Mouse (Mus musculus): ENCODE results near the gene Acot7. TPM values are rescaled to one million over a fixed set of nuclear protein-coding genes. Genes with fewer than 3 reads are reported as not detected.

Gene Acot7
- polyA plus RNA-seq, 1 experiment, result 167 TPM

DNA sequence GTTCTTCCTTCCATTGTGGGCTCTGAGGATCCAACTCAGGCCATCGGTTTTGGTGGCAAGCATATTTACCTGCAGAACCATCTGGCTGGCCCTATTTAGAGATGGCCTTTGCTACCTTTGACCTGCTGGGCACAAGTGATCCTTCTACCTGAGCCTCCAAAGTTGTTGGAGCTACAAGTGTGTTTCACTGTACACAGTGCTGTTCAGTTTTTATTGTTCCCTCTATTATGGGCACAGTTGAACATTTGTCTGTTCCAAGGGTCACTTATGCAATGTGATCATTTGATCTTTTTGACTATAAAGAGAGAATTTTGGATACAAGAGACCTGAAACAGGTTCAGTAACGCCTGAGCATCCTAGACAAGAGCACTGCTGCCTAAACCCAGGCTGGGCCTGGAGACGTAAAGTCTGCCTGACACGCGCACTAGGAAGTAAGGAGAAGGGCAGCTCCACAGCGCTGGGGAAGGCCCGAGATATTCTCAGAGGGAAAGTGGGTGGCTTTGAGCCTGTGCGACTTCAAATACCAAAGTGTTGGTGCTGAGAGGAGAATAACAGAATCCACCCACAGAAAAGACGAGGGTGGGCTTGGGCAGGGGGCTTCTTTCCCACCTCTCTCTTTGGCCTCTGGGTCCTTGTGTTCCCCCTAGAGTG lies 65.4 kb downstream of the Acot7 start:
- Histone ChIP-seq H3K4me2 (ENCODE audit: low read depth) (no peak overlapping the region), H3K4me3 (no peak overlapping the region), H3K36me3 (ENCODE audit: control insufficient read depth, insufficient read depth) (peaks cover 9% of the 10 kb centered on the region), H3ac (ENCODE audit: control insufficient read depth, insufficient read length) (no peak overlapping the region), H3K79me2 (ENCODE audit: control insufficient read depth, insufficient read depth) (no peaks in the 10 kb centered on the region), H3K27me3 (ENCODE audit: control insufficient read depth, insufficient read depth, insufficient read length) (no peaks in the 10 kb centered on the region)
- no peak for TF ChIP-seq MYOD1 (IDR thresholded peaks at IDR 0.05; ENCODE audit: control insufficient read depth in 1 of 3, insufficient read length in 2 of 3, low read depth in 2 of 3)

DNA sequence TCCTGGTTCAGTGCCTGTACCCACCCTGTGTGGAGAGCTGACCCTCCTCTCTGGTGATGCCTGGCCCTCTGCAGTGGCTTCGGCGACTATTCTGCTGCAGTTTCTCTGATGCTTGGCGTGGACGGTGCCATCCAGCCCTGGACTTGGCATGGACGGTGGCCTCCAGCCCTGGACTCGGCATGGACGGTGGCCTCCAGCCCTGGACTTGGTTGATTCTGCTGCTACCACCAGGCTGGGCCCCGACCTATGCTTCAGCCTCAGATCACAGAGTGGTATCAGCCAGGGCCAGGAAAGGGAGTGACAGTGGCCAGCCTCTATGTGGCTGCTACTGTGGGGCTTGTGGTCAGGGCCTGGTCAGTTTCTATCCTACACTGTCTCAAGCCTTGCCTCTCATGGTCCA lies 66.0 kb downstream of the Acot7 start:
- peaks cover 8% of the 10 kb centered on the region for H3K36me3 ChIP-seq (ENCODE audit: control insufficient read depth, insufficient read depth)
- no peak overlapping the region for H3K4me2 ChIP-seq (ENCODE audit: low read depth)
- no peak for TF ChIP-seq TCF3 (IDR thresholded peaks at IDR 0.05; ENCODE audit: insufficient read length, low read depth)
- no peak for TF ChIP-seq POLR2A (IDR thresholded peaks at IDR 0.05; ENCODE audit: insufficient read length, low read depth)
- no peak for TF ChIP-seq POLR2AphosphoS2 (IDR thresholded peaks at IDR 0.05; ENCODE audit: insufficient read length, low read depth)
- TF ChIP-seq MYOG (IDR thresholded peaks at IDR 0.05; ENCODE audit: control insufficient read depth in 1 of 3, insufficient read depth in 1 of 3, insufficient read length in 2 of 3, low read depth in 2 of 3), result no peak
- TF ChIP-seq CEBPB (IDR thresholded peaks at IDR 0.05; ENCODE audit: insufficient read depth, poor library complexity, severe bottlenecking), result no peak
- no peak for TF ChIP-seq TCF12 (IDR thresholded peaks at IDR 0.05; ENCODE audit: insufficient read depth, poor library complexity, severe bottlenecking)
- no peak for TF ChIP-seq REST (IDR thresholded peaks at IDR 0.05; ENCODE audit: insufficient read depth, insufficient read length)
- no peak for TF ChIP-seq E2F4 (IDR thresholded peaks at IDR 0.05; ENCODE audit: insufficient read depth)
- TF ChIP-seq MAX (IDR thresholded peaks at IDR 0.05; ENCODE audit: low read depth), result no peak
- TF ChIP-seq SRF (IDR thresholded peaks at IDR 0.05; ENCODE audit: control insufficient read depth, insufficient read length, low read depth), result no peak
- no peak for TF ChIP-seq MYOD1 (IDR thresholded peaks at IDR 0.05; ENCODE audit: control insufficient read depth in 1 of 3, insufficient read length in 2 of 3, low read depth in 2 of 3)
- no peak for TF ChIP-seq USF1 (IDR thresholded peaks at IDR 0.05; ENCODE audit: low read depth)
- no peaks in the 10 kb centered on the region for H3K79me2 ChIP-seq (ENCODE audit: control insufficient read depth, insufficient read depth)
- no peak overlapping the region for H3ac ChIP-seq (ENCODE audit: control insufficient read depth, insufficient read length)
- H3K27me3 ChIP-seq (ENCODE audit: control insufficient read depth, insufficient read depth, insufficient read length), result no peaks in the 10 kb centered on the region
- no peak overlapping the region for H3K4me3 ChIP-seq

DNA sequence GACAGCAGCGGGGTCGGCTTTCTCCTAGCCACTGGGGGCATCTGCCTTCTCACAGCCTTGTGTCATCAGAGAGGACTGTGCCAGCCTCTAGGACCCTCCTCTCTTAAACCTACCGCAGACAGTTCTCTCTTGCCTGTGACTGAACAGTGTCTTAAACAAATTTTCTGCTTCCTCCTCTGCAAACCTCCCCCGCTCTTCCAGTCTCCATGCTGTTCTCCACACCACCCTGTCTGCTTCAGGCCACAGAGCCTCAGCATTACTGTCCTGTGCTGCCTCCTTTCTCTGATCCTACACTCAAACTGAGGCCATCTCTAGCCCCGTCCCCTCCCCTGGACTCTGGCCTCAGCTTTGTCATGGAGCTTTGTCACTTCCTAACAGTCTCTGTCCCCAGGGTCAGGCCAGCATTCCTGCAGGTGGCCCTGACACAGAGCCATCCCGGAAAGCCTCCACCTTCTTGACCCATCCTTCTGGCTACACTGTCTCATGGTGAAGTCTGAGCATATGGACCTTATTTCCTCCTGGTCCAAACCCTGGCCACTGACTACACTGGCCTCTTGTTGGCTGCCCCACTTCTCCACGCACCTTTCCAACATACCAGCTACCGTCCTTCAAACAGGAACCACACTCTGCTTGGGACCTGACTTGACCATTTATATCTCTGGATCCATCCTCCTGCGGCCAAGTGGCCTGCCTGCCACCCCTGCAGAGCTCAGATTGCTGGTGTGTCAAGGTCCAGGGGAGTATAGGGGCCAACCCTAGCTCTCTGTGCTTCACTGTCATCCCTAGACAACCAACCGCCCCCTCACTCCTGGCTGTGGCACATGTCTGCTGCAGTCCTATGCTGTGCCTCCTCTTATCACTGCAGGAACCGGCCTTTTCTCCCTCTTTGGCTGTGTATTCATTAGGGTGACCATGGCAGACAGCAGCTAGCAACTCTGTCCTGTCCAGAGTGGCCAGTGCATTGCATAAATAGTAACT lies 66.9 kb downstream of the Acot7 start:
- Histone ChIP-seq H3K36me3 (ENCODE audit: control insufficient read depth, insufficient read depth) (peaks cover 6% of the 10 kb centered on the region), H3K79me2 (ENCODE audit: control insufficient read depth, insufficient read depth) (no peaks in the 10 kb centered on the region), H3K4me2 (ENCODE audit: low read depth) (no peak overlapping the region), H3K4me3 (no peak overlapping the region), H3ac (ENCODE audit: control insufficient read depth, insufficient read length) (no peak overlapping the region), H3K27me3 (ENCODE audit: control insufficient read depth, insufficient read depth, insufficient read length) (no peaks in the 10 kb centered on the region)
- TF ChIP-seq MYOD1 (IDR thresholded peaks at IDR 0.05; ENCODE audit: control insufficient read depth in 1 of 3, insufficient read length in 2 of 3, low read depth in 2 of 3), result no peak
- TF ChIP-seq CEBPB (IDR thresholded peaks at IDR 0.05; ENCODE audit: insufficient read depth, poor library complexity, severe bottlenecking), result no peak
- no peak for TF ChIP-seq POLR2AphosphoS2 (IDR thresholded peaks at IDR 0.05; ENCODE audit: insufficient read length, low read depth)
- TF ChIP-seq SRF (IDR thresholded peaks at IDR 0.05; ENCODE audit: control insufficient read depth, insufficient read length, low read depth), result no peak
- no peak for TF ChIP-seq POLR2A (IDR thresholded peaks at IDR 0.05; ENCODE audit: insufficient read length, low read depth)
- no peak for TF ChIP-seq REST (IDR thresholded peaks at IDR 0.05; ENCODE audit: insufficient read depth, insufficient read length)
- no peak for TF ChIP-seq E2F4 (IDR thresholded peaks at IDR 0.05; ENCODE audit: insufficient read depth)
- no peak for TF ChIP-seq TCF12 (IDR thresholded peaks at IDR 0.05; ENCODE audit: insufficient read depth, poor library complexity, severe bottlenecking)
- no peak for TF ChIP-seq USF1 (IDR thresholded peaks at IDR 0.05; ENCODE audit: low read depth)
- TF ChIP-seq MAX (IDR thresholded peaks at IDR 0.05; ENCODE audit: low read depth), result no peak
- TF ChIP-seq TCF3 (IDR thresholded peaks at IDR 0.05; ENCODE audit: insufficient read length, low read depth), result no peak
- no peak for TF ChIP-seq MYOG (IDR thresholded peaks at IDR 0.05; ENCODE audit: control insufficient read depth in 1 of 3, insufficient read depth in 1 of 3, insufficient read length in 2 of 3, low read depth in 2 of 3)

DNA sequence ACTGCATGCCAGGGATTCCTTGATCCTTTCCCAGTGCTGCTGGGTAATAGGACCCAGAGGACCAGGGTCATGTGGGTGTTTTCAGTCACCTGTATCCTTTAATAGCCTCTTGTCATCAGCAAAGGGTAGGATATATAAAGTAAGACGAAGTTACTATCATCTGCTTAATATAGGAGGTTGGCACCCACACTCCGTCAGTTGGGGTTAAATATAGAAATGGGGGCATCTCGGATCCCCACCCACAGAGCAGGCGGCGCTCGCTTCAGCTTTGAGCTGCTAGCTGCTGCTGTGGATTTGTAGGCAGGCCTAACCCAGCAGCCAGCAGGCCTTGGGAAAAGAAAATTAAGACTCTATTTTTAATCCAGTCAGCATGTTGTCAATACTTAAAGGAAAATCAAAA lies 68.1 kb downstream of the Acot7 start:
- Histone ChIP-seq H3K4me2 (ENCODE audit: low read depth) (no peak overlapping the region), H3K4me3 (no peak overlapping the region), H3K79me2 (ENCODE audit: control insufficient read depth, insufficient read depth) (no peaks in the 10 kb centered on the region), H3K36me3 (ENCODE audit: control insufficient read depth, insufficient read depth) (peaks cover 6% of the 10 kb centered on the region), H3ac (ENCODE audit: control insufficient read depth, insufficient read length) (no peak overlapping the region), H3K27me3 (ENCODE audit: control insufficient read depth, insufficient read depth, insufficient read length) (no peaks in the 10 kb centered on the region)
- TF ChIP-seq MYOD1 (IDR thresholded peaks at IDR 0.05; ENCODE audit: control insufficient read depth in 1 of 3, insufficient read length in 2 of 3, low read depth in 2 of 3) (peak in 1 of 3 experiments; percentile 21), E2F4 (IDR thresholded peaks at IDR 0.05; ENCODE audit: insufficient read depth) (no peak), USF1 (IDR thresholded peaks at IDR 0.05; ENCODE audit: low read depth) (peak; percentile 15)

DNA sequence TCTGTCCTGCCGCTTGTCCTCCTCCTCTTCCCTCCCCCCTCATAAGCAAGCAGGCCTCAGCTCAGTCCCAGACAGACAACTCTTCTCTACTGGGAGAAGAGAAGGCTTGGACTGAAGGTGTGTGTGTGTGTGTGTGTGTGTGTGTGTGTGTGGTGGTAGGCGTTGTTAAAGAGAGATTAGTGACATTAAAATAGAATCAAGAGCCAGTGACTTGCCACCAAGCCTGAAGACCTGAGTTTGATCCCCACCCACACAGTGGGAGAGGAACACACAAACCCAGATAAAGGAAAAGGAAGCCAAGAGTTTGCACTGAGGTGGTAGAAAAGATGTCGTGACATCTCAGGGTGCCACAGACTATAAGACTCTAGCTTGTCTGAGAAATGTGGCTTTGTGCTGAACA lies 69.3 kb downstream of the Acot7 start:
- Histone ChIP-seq H3K4me2 (ENCODE audit: low read depth) (no peak overlapping the region), H3K36me3 (ENCODE audit: control insufficient read depth, insufficient read depth) (peaks cover 6% of the 10 kb centered on the region), H3ac (ENCODE audit: control insufficient read depth, insufficient read length) (no peak overlapping the region), H3K27me3 (ENCODE audit: control insufficient read depth, insufficient read depth, insufficient read length) (no peaks in the 10 kb centered on the region), H3K79me2 (ENCODE audit: control insufficient read depth, insufficient read depth) (no peaks in the 10 kb centered on the region), H3K4me3 (no peak overlapping the region)
- TF ChIP-seq MAX (IDR thresholded peaks at IDR 0.05; ENCODE audit: low read depth) (no peak), TCF3 (IDR thresholded peaks at IDR 0.05; ENCODE audit: insufficient read length, low read depth) (no peak), MYOG (IDR thresholded peaks at IDR 0.05; ENCODE audit: control insufficient read depth in 1 of 3, insufficient read depth in 1 of 3, insufficient read length in 2 of 3, low read depth in 2 of 3) (no peak), TCF12 (IDR thresholded peaks at IDR 0.05; ENCODE audit: insufficient read depth, poor library complexity, severe bottlenecking) (no peak), POLR2A (IDR thresholded peaks at IDR 0.05; ENCODE audit: insufficient read length, low read depth) (no peak)

Measured in myocyte (in vitro differentiated cells).